In genomic region chr8:111967246-111967870, GRCm38 (mm10) we compare ENCODE assay signal across 23 mouse cellular contexts. TPM values are rescaled to one million over a fixed set of nuclear protein-coding genes. Genes with fewer than 3 reads are reported as not detected.
DNase-seq lines count a peak whose midpoint lies in the region; ATAC-seq lines count a peak whose summit lies in the region.
"Had no signal": no experiment of that assay in that cellular context is flagged by ENCODE, and none has a peak within 500 bp of the region (broad histone marks: within the 10 kb centered on the region; RNA-seq: fewer than 3 reads in every experiment).

No protein-coding gene starts in this region.

- WGBS in liver, embryonic 11.5 days: 46% methylated on average over 5 of the region's 5 CpGs

- H3K4me1 ChIP-seq in liver, embryonic 11.5 days (replicated peaks; ENCODE audit: control insufficient read depth, insufficient read depth, low read length): no peaks in the 10 kb centered on the region
- H3K4me1 ChIP-seq: intestine, embryonic 15.5 days had no signal

- no peak overlapping the region for H3K27ac ChIP-seq in liver, embryonic 11.5 days (ENCODE audit: low read depth, low read length)
- H3K27ac ChIP-seq: embryonic facial prominence, embryonic 13.5 days; heart, embryonic 10.5 days; hindbrain, embryonic 12.5 days; intestine, embryonic 15.5 days; midbrain, embryonic 10.5 days; stomach, postnatal 0 days had no signal

- H3K4me2 ChIP-seq in liver, embryonic 11.5 days: no peak overlapping the region
- H3K4me2 ChIP-seq: embryonic facial prominence, embryonic 13.5 days; hindbrain, embryonic 12.5 days; intestine, embryonic 15.5 days had no signal

- no peak overlapping the region for H3K4me3 ChIP-seq in liver, embryonic 11.5 days (ENCODE audit: low read depth, low read length)
- H3K4me3 ChIP-seq: embryonic facial prominence, embryonic 13.5 days; heart, embryonic 10.5 days; hindbrain, embryonic 12.5 days; intestine, embryonic 15.5 days; midbrain, embryonic 10.5 days had no signal

- ATAC-seq in liver, embryonic 11.5 days (replicated peaks; ENCODE audit: low FRiP score): peak; percentile 75
- peak; percentile 96 for ATAC-seq in megakaryocyte progenitor cell, adult 5-6 weeks (replicated peaks; ENCODE audit: poor library complexity)
- no peak for ATAC-seq in cerebellum, adult (ENCODE audit: insufficient number of reproducible peaks, low FRiP score, low TSS enrichment)
- ATAC-seq: forebrain, postnatal 0 days; intestine, embryonic 15.5 days had no signal

- DNase-seq in ES-CJ7 (ENCODE audit: low read depth, low spot score) (peak; percentile 81), ZHBTc4 (ENCODE audit: low read depth, low spot score) (peak; percentile 59)
- DNase-seq in liver, embryonic 11.5 days (ENCODE audit: low spot score): no peak
- no peak for DNase-seq in kidney, postnatal 36 days
- DNase-seq in cerebellum, postnatal 10 days: no peak
- no peak for DNase-seq in layer of hippocampus, postnatal 10 days (ENCODE audit: low spot score in 2 of 2)
- DNase-seq: cerebellum, adult 9-11 months; forebrain, postnatal 0 days; gastrocnemius, postnatal 36 days; kidney, adult 9 months; kidney, postnatal 4 days; lung, adult 2 months; lung, postnatal 36 days; retina, postnatal 1 day; thymus, postnatal 25 days had no signal

- H3K9me3 ChIP-seq in liver, embryonic 11.5 days (ENCODE audit: control insufficient read depth, low read length): no peaks in the 10 kb centered on the region
- H3K9me3 ChIP-seq: embryonic facial prominence, embryonic 13.5 days; heart, embryonic 10.5 days; hindbrain, embryonic 12.5 days; intestine, embryonic 15.5 days; midbrain, embryonic 10.5 days had no signal

- H3K36me3 ChIP-seq in liver, embryonic 11.5 days (ENCODE audit: control insufficient read depth, insufficient read depth, low read length): peaks cover 2% of the 10 kb centered on the region; the same call in 1 of the 2 replicates

- no peak overlapping the region for H3K9ac ChIP-seq in liver, embryonic 11.5 days (ENCODE audit: low read depth, low read length)
- H3K9ac ChIP-seq: embryonic facial prominence, embryonic 13.5 days; forebrain, postnatal 0 days; hindbrain, embryonic 12.5 days; intestine, embryonic 15.5 days had no signal

- H3K27me3 ChIP-seq in liver, embryonic 11.5 days (replicated peaks; ENCODE audit: control insufficient read depth, insufficient read depth, low read length): no peaks in the 10 kb centered on the region
- H3K27me3 ChIP-seq: embryonic facial prominence, embryonic 13.5 days; hindbrain, embryonic 12.5 days; intestine, embryonic 15.5 days had no signal

RNA-seq across cellular contexts. Expression of gene Adat1, which starts 24.7 kb away (rescaled TPM):
- polyA plus RNA-seq in liver, embryonic 11.5 days (2014; fragmentation: Nextera tagmentation; extraction: Ambion mirVana): 12.7 and 17.8 TPM in 2 replicates
- total RNA-seq in megakaryocyte progenitor cell, adult 5-6 weeks (2015): 3.0 and 6.1 TPM in 2 replicates
- 5.3 and 8.6 TPM in 2 replicates for total RNA-seq in megakaryocyte progenitor cell, adult 5-6 weeks (2017)
- total RNA-seq in layer of hippocampus, postnatal 10 days (2021): 1 to 10 TPM; 5.0 to 5.2 TPM

RNA-seq across cellular contexts. Expression of gene Gabarapl2, which starts 26.9 kb away (rescaled TPM):
- polyA plus RNA-seq in liver, embryonic 11.5 days (2014; fragmentation: Nextera tagmentation; extraction: Ambion mirVana): 136 and 141 TPM in 2 replicates
- 42.9 and 52.3 TPM in 2 replicates for total RNA-seq in megakaryocyte progenitor cell, adult 5-6 weeks (2015)
- total RNA-seq in megakaryocyte progenitor cell, adult 5-6 weeks (2017): 28.1 and 28.3 TPM in 2 replicates
- 100 to 1,000 TPM; 193 to 198 TPM for total RNA-seq in layer of hippocampus, postnatal 10 days (2021)

RNA-seq across cellular contexts. Expression of gene Tmem231, which starts 33.7 kb away (rescaled TPM):
- 6.7 and 6.8 TPM in 2 replicates for polyA plus RNA-seq in liver, embryonic 11.5 days (2014; fragmentation: Nextera tagmentation; extraction: Ambion mirVana)
- 0.37 and 0.91 TPM in 2 replicates for total RNA-seq in megakaryocyte progenitor cell, adult 5-6 weeks (2015)
- total RNA-seq in megakaryocyte progenitor cell, adult 5-6 weeks (2017): 0.68 and 0.79 TPM in 2 replicates
- 10 to 100 TPM in 1 of 2 experiments, 1 to 10 TPM in 1; 9.8 to 10.1 TPM for total RNA-seq in layer of hippocampus, postnatal 10 days (2021)

RNA-seq across cellular contexts. Expression of gene Kars, which starts 43.8 kb away (rescaled TPM):
- polyA plus RNA-seq in liver, embryonic 11.5 days (2014; fragmentation: Nextera tagmentation; extraction: Ambion mirVana): 261 and 283 TPM in 2 replicates
- 119 and 136 TPM in 2 replicates for total RNA-seq in megakaryocyte progenitor cell, adult 5-6 weeks (2015)
- 185 and 190 TPM in 2 replicates for total RNA-seq in megakaryocyte progenitor cell, adult 5-6 weeks (2017)
- 10 to 100 TPM; 83.3 to 96.7 TPM for total RNA-seq in layer of hippocampus, postnatal 10 days (2021)

RNA-seq across cellular contexts. Expression of gene Terf2ip, which starts 43.8 kb away (rescaled TPM):
- polyA plus RNA-seq in liver, embryonic 11.5 days (2014; fragmentation: Nextera tagmentation; extraction: Ambion mirVana): 15.2 and 17.3 TPM in 2 replicates
- total RNA-seq in megakaryocyte progenitor cell, adult 5-6 weeks (2015): 11.5 and 12.9 TPM in 2 replicates
- 13.4 and 15.5 TPM in 2 replicates for total RNA-seq in megakaryocyte progenitor cell, adult 5-6 weeks (2017)
- total RNA-seq in layer of hippocampus, postnatal 10 days (2021): 10 to 100 TPM; 37.1 to 37.9 TPM

Comparison
In these comparisons a context has a peak if more than half of its experiments do, and no peak if none do; other contexts are left out.
1. DNase-seq: peak in ES-CJ7 (single experiment) and ZHBTc4 (single experiment); none in liver, embryonic 11.5 days (single experiment), kidney, postnatal 36 days (0 of 2), cerebellum, postnatal 10 days (0 of 2) and layer of hippocampus, postnatal 10 days (0 of 2).
2. RNA of gene Tmem231, which starts 33.7 kb away (total RNA-seq): 9.8 to 10.1 TPM in layer of hippocampus, postnatal 10 days; 0.37 to 0.91 TPM in megakaryocyte progenitor cell, adult 5-6 weeks; every median in the first group is over 4 times any median in the second.